27 mouse cellular contexts compared by ENCODE assay signal in genomic region chr7:130141088-130141873, GRCm38 (mm10).
A peak's percentile ranks its signal among the peaks of the same experiment; 100 is the strongest.
DNase-seq lines count a peak whose midpoint lies in the region; ATAC-seq and TF ChIP-seq lines count a peak whose summit lies in the region.
"Had no signal": no experiment of that assay in that cellular context is flagged by ENCODE, and none has a peak within 500 bp of the region (broad histone marks: within the 10 kb centered on the region; RNA-seq: fewer than 3 reads in every experiment).

No protein-coding gene starts in this region.

- H3K36me3 ChIP-seq in heart, embryonic 12.5 days = no peaks in the 10 kb centered on the region
- no peaks in the 10 kb centered on the region for H3K36me3 ChIP-seq in heart, adult 2 months (ENCODE audit: control insufficient read depth, insufficient read depth, low read length)
- H3K36me3 ChIP-seq in intestine, embryonic 14.5 days (ENCODE audit: control insufficient read depth, insufficient read depth, low read length) = no peaks in the 10 kb centered on the region
- no peaks in the 10 kb centered on the region for H3K36me3 ChIP-seq in intestine, postnatal 0 days (ENCODE audit: control insufficient read depth, insufficient read depth)
- H3K36me3 ChIP-seq in stomach, postnatal 0 days (ENCODE audit: control insufficient read depth, insufficient read depth, low read length) = no peaks in the 10 kb centered on the region
- H3K36me3 ChIP-seq: embryonic facial prominence, embryonic 15.5 days; forebrain, embryonic 15.5 days; hindbrain, embryonic 15.5 days; limb, embryonic 10.5 days; midbrain, embryonic 10.5 days; neural tube, embryonic 15.5 days had no signal

- no peaks in the 10 kb centered on the region for H3K79me2 ChIP-seq in heart, adult 2 months (replicated peaks; ENCODE audit: control insufficient read depth, insufficient read depth, low read length)

- H3K4me1 ChIP-seq in heart, embryonic 12.5 days (replicated peaks) = peaks cover 40% of the 10 kb centered on the region
- H3K4me1 ChIP-seq in heart, adult 2 months (ENCODE audit: control insufficient read depth, insufficient read depth, low read length) = no peaks in the 10 kb centered on the region
- H3K4me1 ChIP-seq in intestine, embryonic 14.5 days (replicated peaks; ENCODE audit: control insufficient read depth, insufficient read depth, low read length) = peaks cover 6% of the 10 kb centered on the region; the same call in 1 of the 2 replicates
- H3K4me1 ChIP-seq in intestine, postnatal 0 days (replicated peaks; ENCODE audit: control insufficient read depth, insufficient read depth, low read length) = 0 out of 2 replicates have a peak, but pooled peaks cover 2% of the 10 kb centered on the region
- H3K4me1 ChIP-seq in stomach, postnatal 0 days (replicated peaks; ENCODE audit: control insufficient read depth, insufficient read depth) = no peaks in the 10 kb centered on the region; the same call in 1 of the 2 replicates
- H3K4me1 ChIP-seq: forebrain, embryonic 15.5 days; hindbrain, embryonic 15.5 days had no signal

- no peaks in the 10 kb centered on the region for H3K27me3 ChIP-seq in heart, embryonic 12.5 days (replicated peaks)
- no peaks in the 10 kb centered on the region for H3K27me3 ChIP-seq in heart, adult 2 months (ENCODE audit: control insufficient read depth, insufficient read depth, low read length)
- no peaks in the 10 kb centered on the region for H3K27me3 ChIP-seq in intestine, embryonic 14.5 days (replicated peaks; ENCODE audit: control insufficient read depth, insufficient read depth, low read length)
- H3K27me3 ChIP-seq in intestine, postnatal 0 days (replicated peaks; ENCODE audit: control insufficient read depth, insufficient read depth, low read length) = no peaks in the 10 kb centered on the region
- H3K27me3 ChIP-seq in stomach, postnatal 0 days (ENCODE audit: control insufficient read depth, insufficient read depth, low read length) = no peaks in the 10 kb centered on the region
- H3K27me3 ChIP-seq: embryonic facial prominence, embryonic 15.5 days; forebrain, embryonic 15.5 days; hindbrain, embryonic 15.5 days; neural tube, embryonic 15.5 days; Patski had no signal

- TF ChIP-seq POLR2A in heart, adult 2 months (IDR thresholded peaks at IDR 0.05; ENCODE audit: insufficient read depth, low read depth, low read length) = no peak

- H3K9ac ChIP-seq in heart, embryonic 12.5 days = no peak overlapping the region
- no peak overlapping the region for H3K9ac ChIP-seq in heart, adult 2 months (ENCODE audit: low read depth, low read length)
- no peak overlapping the region for H3K9ac ChIP-seq in intestine, embryonic 14.5 days (ENCODE audit: low read length)
- no peak overlapping the region for H3K9ac ChIP-seq in intestine, postnatal 0 days (ENCODE audit: low read depth, low read length)
- no peak overlapping the region for H3K9ac ChIP-seq in stomach, postnatal 0 days (ENCODE audit: low read length)
- H3K9ac ChIP-seq: embryonic facial prominence, embryonic 15.5 days; forebrain, embryonic 15.5 days; hindbrain, embryonic 15.5 days; neural tube, embryonic 15.5 days had no signal

- no peak for TF ChIP-seq CTCF in heart, adult 2 months (IDR thresholded peaks at IDR 0.05)
- no peak for TF ChIP-seq CTCF in intestine, postnatal 0 days (IDR thresholded peaks at IDR 0.05; ENCODE audit: low read depth)
- TF ChIP-seq CTCF in stomach, postnatal 0 days (IDR thresholded peaks at IDR 0.05; ENCODE audit: low read depth) = no peak
- TF ChIP-seq CTCF in layer of hippocampus, adult 2 months (conservative IDR thresholded peaks at IDR 0.05) = no peak

- no peak for DNase-seq in heart, adult 2 months
- DNase-seq in intestine, embryonic 14.5 days (ENCODE audit: low spot score) = no peak
- DNase-seq in testis, postnatal 14 days (ENCODE audit: low spot score) = peak; percentile 13
- no peak for DNase-seq in testis, postnatal 10 days (ENCODE audit: low spot score)
- no peak for DNase-seq in stomach, postnatal 0 days (ENCODE audit: low spot score)
- DNase-seq in layer of hippocampus, adult 2 months (ENCODE audit: low spot score in 2 of 2) = no peak
- DNase-seq: adrenal gland, postnatal 36 days; cerebellum, adult 11 months; cerebellum, adult 9-11 months; gastrocnemius, postnatal 10 days; kidney, adult 18-20 months; liver; retina, postnatal 1 day; right cerebral cortex, postnatal 25 days; spleen, adult 18-20 months; thymus, postnatal 25 days had no signal

- peak; percentile 81 for ATAC-seq in heart, embryonic 12.5 days (ENCODE audit: insufficient number of reproducible peaks, low FRiP score)
- ATAC-seq in intestine, embryonic 14.5 days (replicated peaks; ENCODE audit: low FRiP score, low TSS enrichment, low read depth) = no peak
- ATAC-seq in intestine, postnatal 0 days = no peak
- no peak for ATAC-seq in stomach, postnatal 0 days (ENCODE audit: low FRiP score, low TSS enrichment)
- ATAC-seq: forebrain, embryonic 15.5 days; lung, postnatal 0 days; Patski had no signal

- WGBS in heart, embryonic 12.5 days = 7% methylated on average over 3 of the region's 3 CpGs
- WGBS in heart, adult 2 months = 40% methylated on average over 3 of the region's 3 CpGs
- WGBS in intestine, embryonic 14.5 days = 47% methylated on average over 3 of the region's 3 CpGs
- WGBS in intestine, postnatal 0 days = 68% methylated on average over 3 of the region's 3 CpGs
- WGBS in stomach, postnatal 0 days = 57% methylated on average over 3 of the region's 3 CpGs

- H3K4me3 ChIP-seq in heart, embryonic 12.5 days = no peak overlapping the region
- no peak overlapping the region for H3K4me3 ChIP-seq in heart, adult 2 months
- H3K4me3 ChIP-seq in intestine, embryonic 14.5 days (ENCODE audit: low read depth, low read length) = no peak overlapping the region
- no peak overlapping the region for H3K4me3 ChIP-seq in intestine, postnatal 0 days (ENCODE audit: low read depth, low read length)
- no peak overlapping the region for H3K4me3 ChIP-seq in stomach, postnatal 0 days (ENCODE audit: low read depth, low read length)
- no peak overlapping the region for H3K4me3 ChIP-seq in layer of hippocampus, adult 2 months
- H3K4me3 ChIP-seq: embryonic facial prominence, embryonic 15.5 days; forebrain, embryonic 15.5 days; hindbrain, embryonic 15.5 days; limb, embryonic 10.5 days; midbrain, embryonic 10.5 days; neural tube, embryonic 15.5 days had no signal

- H3K9me3 ChIP-seq in heart, embryonic 12.5 days (replicated peaks) = no peaks in the 10 kb centered on the region
- no peaks in the 10 kb centered on the region for H3K9me3 ChIP-seq in intestine, embryonic 14.5 days (ENCODE audit: control insufficient read depth, low read length)
- H3K9me3 ChIP-seq in intestine, postnatal 0 days (ENCODE audit: control insufficient read depth) = no peaks in the 10 kb centered on the region
- no peaks in the 10 kb centered on the region for H3K9me3 ChIP-seq in stomach, postnatal 0 days (ENCODE audit: control insufficient read depth, low read length)
- H3K9me3 ChIP-seq: embryonic facial prominence, embryonic 15.5 days; forebrain, embryonic 15.5 days; hindbrain, embryonic 15.5 days; limb, embryonic 10.5 days; midbrain, embryonic 10.5 days; neural tube, embryonic 15.5 days had no signal

- no peak overlapping the region for H3K4me2 ChIP-seq in heart, embryonic 12.5 days
- no peak overlapping the region for H3K4me2 ChIP-seq in intestine, embryonic 14.5 days (ENCODE audit: low read length)
- H3K4me2 ChIP-seq in intestine, postnatal 0 days (replicated peaks; ENCODE audit: low read depth) = no peak overlapping the region
- H3K4me2 ChIP-seq in stomach, postnatal 0 days (replicated peaks; ENCODE audit: low read depth) = no peak overlapping the region
- H3K4me2 ChIP-seq: embryonic facial prominence, embryonic 15.5 days; forebrain, embryonic 15.5 days; hindbrain, embryonic 15.5 days; neural tube, embryonic 15.5 days had no signal

- H3K27ac ChIP-seq in heart, embryonic 12.5 days (ENCODE audit: poor library complexity, severe bottlenecking) = peak overlapping the region; percentile 56
- no peak overlapping the region for H3K27ac ChIP-seq in heart, adult 2 months
- 0 out of 2 replicates have a peak overlapping the region, but pooled peaks have one; percentile 24 for H3K27ac ChIP-seq in intestine, embryonic 14.5 days (ENCODE audit: low read depth)
- H3K27ac ChIP-seq in intestine, postnatal 0 days (ENCODE audit: low read depth, low read length) = no peak overlapping the region
- no peak overlapping the region for H3K27ac ChIP-seq in stomach, postnatal 0 days (replicated peaks)
- no peak overlapping the region for H3K27ac ChIP-seq in layer of hippocampus, adult 2 months
- H3K27ac ChIP-seq: embryonic facial prominence, embryonic 15.5 days; forebrain, embryonic 15.5 days; hindbrain, embryonic 15.5 days; kidney, postnatal 0 days; limb, embryonic 10.5 days; midbrain, embryonic 10.5 days; neural tube, embryonic 15.5 days had no signal

- no peak for TF ChIP-seq EP300 in heart, adult 2 months (IDR thresholded peaks at IDR 0.05; ENCODE audit: insufficient read depth, low read depth, low read length)
- no peak for TF ChIP-seq EP300 in stomach, postnatal 0 days (optimal IDR thresholded peaks at IDR 0.05)

- intact Hi-C loops in heart, adult 2 months (cut with DNase I) = no loop called here

Comparison
In these comparisons a context has a peak if more than half of its experiments do, and no peak if none do; other contexts are left out.
1. H3K27ac ChIP-seq: peak in heart, embryonic 12.5 days (single experiment) and intestine, embryonic 14.5 days (single experiment); none in heart, adult 2 months (single experiment), intestine, postnatal 0 days (single experiment), stomach, postnatal 0 days (single experiment) and layer of hippocampus, adult 2 months (single experiment).